Mouse (Mus musculus) limb, embryonic 13.5 days (tissue): Measurements from ENCODE around the gene Cd200. TPM values are rescaled to one million over a fixed set of nuclear protein-coding genes. Genes with fewer than 3 reads are reported as not detected.

Source experiments
- polyA plus RNA-seq: library from polyadenylated mRNA; unstranded; fragments of >200 nt; fragmentation: Nextera tagmentation; extraction: Ambion mirVana; gene quantifications from 2 replicates; pipeline ENCODE4 v1.2.1, GENCODE M21; 2015

Gene Cd200
- polyA plus RNA-seq, 1 experiment from 2014 or later, result 23.3 TPM

Other genes with a start within 250 kb of the Cd200 start
- 0.34 and 0.78 TPM in 2 replicates for gene Btla, start 184.7 kb downstream of the Cd200 start, polyA plus RNA-seq
- not detected in 2 replicates for gene Gm609, start 83.9 kb upstream of the Cd200 start, polyA plus RNA-seq
- gene Gm17783, start 123.0 kb upstream of the Cd200 start, polyA plus RNA-seq, result not detected in 2 replicates
- not detected in 2 replicates for gene Slc9c1, start 126.3 kb upstream of the Cd200 start, polyA plus RNA-seq
- 0.33 and 0.41 TPM in 2 replicates for gene Gcsam, start 201.3 kb upstream of the Cd200 start, polyA plus RNA-seq
- 0.10 and 0.11 TPM in 2 replicates for gene BC016579, start 245.0 kb upstream of the Cd200 start, polyA plus RNA-seq